Mouse (Mus musculus) stomach, embryonic 16.5 days (tissue): ENCODE measurements around the gene Vcan. TPM values are rescaled to one million over a fixed set of nuclear protein-coding genes. Genes with fewer than 3 reads are reported as not detected.

Source experiments
- ATAC-seq: fragments of 200-750 bp; cut with Nextera tagmentation; 2 replicates; pipeline ENCODE4 v1.8.0; 2017; ENCODE audit warnings: moderate number of reproducible peaks, moderate TSS enrichment; ENCODE audit not compliant: insufficient read depth, low FRiP score
- H3K27ac ChIP-seq: fragments of 300-500 bp; sonication (generic); 2 replicates; pipeline ENCODE4 v1.5.1; 2014; ENCODE audit warnings: low read length
- H3K27me3 ChIP-seq: fragments of 300-500 bp; sonication (generic); 2 replicates; pipeline ENCODE4 v1.6.1; 2014; ENCODE audit warnings: low read length, control low read depth, mixed read lengths; ENCODE audit not compliant: control insufficient read depth, insufficient read depth
- H3K36me3 ChIP-seq: fragments of 300-500 bp; sonication (generic); 2 replicates; pipeline ENCODE4 v1.6.1; 2014; ENCODE audit warnings: low read length; ENCODE audit not compliant: control insufficient read depth, insufficient read depth
- H3K4me1 ChIP-seq: fragments of 300-500 bp; sonication (generic); 2 replicates; pipeline ENCODE4 v1.6.1; 2014; ENCODE audit warnings: low read length, control low read depth, mixed read lengths; ENCODE audit not compliant: control insufficient read depth, insufficient read depth
- H3K4me2 ChIP-seq: fragments of 300-500 bp; sonication (generic); 2 replicates; pipeline ENCODE4 v1.6.1; 2014; ENCODE audit warnings: low read depth, low read length, mixed read lengths
- H3K4me3 ChIP-seq: fragments of 300-500 bp; sonication (generic); replicated peaks from 2 replicates; pipeline ENCODE4 v1.5.1; 2014; ENCODE audit warnings: mild to moderate bottlenecking, low read length
- H3K9ac ChIP-seq: fragments of 300-500 bp; sonication (generic); 2 replicates; pipeline ENCODE4 v1.6.1; 2014; ENCODE audit warnings: low read length
- H3K9me3 ChIP-seq: fragments of 300-500 bp; sonication (generic); replicated peaks from 2 replicates; pipeline ENCODE4 v1.6.1; 2016; ENCODE audit warnings: low read length, control low read depth; ENCODE audit not compliant: control insufficient read depth
- WGBS: fragments of 180-500 bp; shearing (Covaris S2); extraction: QIAGEN DNeasy Blood & Tissue Kit; methylation state at CpG from one replicate; pipeline ENCODE4 v1.1.7; 2014; 5-methylcytosine and 5-hydroxymethylcytosine counted together
- polyA plus RNA-seq: library from polyadenylated mRNA; unstranded; fragments of >200 nt; fragmentation: Nextera tagmentation; extraction: Ambion mirVana; gene quantifications from 2 replicates; pipeline ENCODE4 v1.2.1, GENCODE M21; 2015

The Vcan gene
- polyA plus RNA-seq, 1 experiment from 2014 or later: 28.8 TPM

- no peak overlapping the region for H3K27ac ChIP-seq
- H3K4me1 ChIP-seq: no peaks in the 10 kb centered on the region
- H3K4me2 ChIP-seq: no peak overlapping the region
- WGBS: 93% methylated on average over 11 of the region's 11 CpGs
- no peaks in the 10 kb centered on the region for H3K9me3 ChIP-seq
- no peak overlapping the region for H3K4me3 ChIP-seq
- no peak for ATAC-seq
- H3K9ac ChIP-seq: no peak overlapping the region
- H3K27me3 ChIP-seq: no peaks in the 10 kb centered on the region
- no peaks in the 10 kb centered on the region for H3K36me3 ChIP-seq
Observed at GRCm38 (mm10) chr13:89657046-89657445, 85.3 kb downstream of the Vcan start.

GRCm38 (mm10) chr13:89653279-89653678, 89.0 kb downstream of the Vcan start:
- H3K27ac ChIP-seq: no peak overlapping the region; the same call in 1 of the 2 replicates
- no peaks in the 10 kb centered on the region for H3K9me3 ChIP-seq
- H3K36me3 ChIP-seq: no peaks in the 10 kb centered on the region
- H3K4me1 ChIP-seq: no peaks in the 10 kb centered on the region
- H3K4me3 ChIP-seq: no peak overlapping the region
- H3K27me3 ChIP-seq: no peaks in the 10 kb centered on the region
- no peak overlapping the region for H3K4me2 ChIP-seq
- ATAC-seq: no peak
- no peak overlapping the region for H3K9ac ChIP-seq
- 80% methylated on average over 2 of the region's 2 CpGs for WGBS

- Histone ChIP-seq H3K4me2 (no peak overlapping the region), H3K9me3 (no peaks in the 10 kb centered on the region), H3K27me3 (no peaks in the 10 kb centered on the region), H3K9ac (no peak overlapping the region), H3K36me3 (no peaks in the 10 kb centered on the region), H3K4me3 (no peak overlapping the region), H3K4me1 (no peaks in the 10 kb centered on the region), H3K27ac (no peak overlapping the region; the same call in 1 of the 2 replicates)
- WGBS: 25% methylated on average over 1 of the region's 1 CpGs
- ATAC-seq: no peak
Observed at GRCm38 (mm10) chr13:89652773-89653172, 89.5 kb downstream of the Vcan start.

GRCm38 (mm10) chr13:89645589-89645988, 96.7 kb downstream of the Vcan start:
- no peak overlapping the region for H3K9ac ChIP-seq
- no peak overlapping the region for H3K4me3 ChIP-seq
- 91% methylated on average over 2 of the region's 2 CpGs for WGBS
- no peaks in the 10 kb centered on the region for H3K9me3 ChIP-seq
- no peaks in the 10 kb centered on the region for H3K27me3 ChIP-seq
- no peaks in the 10 kb centered on the region for H3K36me3 ChIP-seq
- no peak overlapping the region for H3K4me2 ChIP-seq
- H3K4me1 ChIP-seq: no peaks in the 10 kb centered on the region
- H3K27ac ChIP-seq: no peak overlapping the region
- no peak for ATAC-seq

GRCm38 (mm10) chr13:89637012-89637411, 105.3 kb downstream of the Vcan start:
- Histone ChIP-seq H3K36me3 (no peaks in the 10 kb centered on the region), H3K9me3 (no peaks in the 10 kb centered on the region), H3K9ac (no peak overlapping the region), H3K4me2 (no peak overlapping the region), H3K27me3 (no peaks in the 10 kb centered on the region), H3K4me3 (no peak overlapping the region), H3K27ac (no peak overlapping the region), H3K4me1 (no peaks in the 10 kb centered on the region)
- 85% methylated on average over 3 of the region's 3 CpGs for WGBS
- no peak for ATAC-seq

- no peaks in the 10 kb centered on the region for H3K9me3 ChIP-seq
- WGBS: 30% methylated on average over 4 of the region's 4 CpGs
- H3K4me3 ChIP-seq: no peak overlapping the region
- no peak overlapping the region for H3K9ac ChIP-seq
- no peaks in the 10 kb centered on the region for H3K27me3 ChIP-seq
- no peaks in the 10 kb centered on the region for H3K4me1 ChIP-seq
- ATAC-seq: no peak
- H3K4me2 ChIP-seq: no peak overlapping the region
- no peak overlapping the region for H3K27ac ChIP-seq
- H3K36me3 ChIP-seq: no peaks in the 10 kb centered on the region
Observed at GRCm38 (mm10) chr13:89634137-89634683, 108.1 kb downstream of the Vcan start.

- no peak overlapping the region for H3K4me2 ChIP-seq
- H3K4me1 ChIP-seq: no peaks in the 10 kb centered on the region
- H3K27ac ChIP-seq: no peak overlapping the region
- no peaks in the 10 kb centered on the region for H3K27me3 ChIP-seq
- no peaks in the 10 kb centered on the region for H3K36me3 ChIP-seq
- H3K9ac ChIP-seq: no peak overlapping the region
- no peak for ATAC-seq
- no peak overlapping the region for H3K4me3 ChIP-seq
- 79% methylated on average over 3 of the region's 3 CpGs for WGBS
- H3K9me3 ChIP-seq: no peaks in the 10 kb centered on the region
Observed at GRCm38 (mm10) chr13:89619064-89619463, 123.2 kb downstream of the Vcan start.

GRCm38 (mm10) chr13:89607399-89607798, 134.9 kb downstream of the Vcan start:
- Histone ChIP-seq H3K4me3 (no peak overlapping the region), H3K9ac (no peak overlapping the region), H3K36me3 (no peaks in the 10 kb centered on the region), H3K9me3 (no peaks in the 10 kb centered on the region), H3K4me1 (no peaks in the 10 kb centered on the region), H3K4me2 (no peak overlapping the region), H3K27me3 (no peaks in the 10 kb centered on the region), H3K27ac (no peak overlapping the region)
- 70% methylated on average over 3 of the region's 3 CpGs for WGBS
- no peak for ATAC-seq
